ENCODE assay signal across 28 mouse cellular contexts in genomic region chr10:29217451-29217850, GRCm38 (mm10). TPM values are rescaled to one million over a fixed set of nuclear protein-coding genes. Genes with fewer than 3 reads are reported as not detected.
DNase-seq lines count a peak whose midpoint lies in the region; ATAC-seq lines count a peak whose summit lies in the region.
"Had no signal": no experiment of that assay in that cellular context is flagged by ENCODE, and none has a peak within 500 bp of the region (broad histone marks: within the 10 kb centered on the region; RNA-seq: fewer than 3 reads in every experiment).

No protein-coding gene starts in this region.

- no peak overlapping the region for H3K9ac ChIP-seq in hindbrain, embryonic 13.5 days
- H3K9ac ChIP-seq in hindbrain, embryonic 12.5 days, result no peak overlapping the region
- H3K9ac ChIP-seq in neural tube, embryonic 12.5 days, result no peak overlapping the region
- no peak overlapping the region for H3K9ac ChIP-seq in midbrain, embryonic 13.5 days (replicated peaks)
- H3K9ac ChIP-seq: embryonic facial prominence, embryonic 12.5 days; limb, embryonic 13.5 days; liver, embryonic 13.5 days had no signal

- ATAC-seq in hindbrain, embryonic 13.5 days (ENCODE audit: low FRiP score), result peak; percentile 21; the same call in 1 of the 2 replicates
- ATAC-seq in hindbrain, embryonic 12.5 days (ENCODE audit: low FRiP score), result no peak
- 0 out of 2 replicates have a peak, but pooled peaks have one; percentile 29 for ATAC-seq in neural tube, embryonic 12.5 days (ENCODE audit: low FRiP score, low read depth)
- ATAC-seq in midbrain, embryonic 13.5 days, result 0 out of 2 replicates have a peak, but pooled peaks have one; percentile 53
- ATAC-seq: intestine, postnatal 0 days had no signal

- no peak overlapping the region for H3K4me3 ChIP-seq in hindbrain, embryonic 13.5 days
- no peak overlapping the region for H3K4me3 ChIP-seq in hindbrain, embryonic 12.5 days
- H3K4me3 ChIP-seq in neural tube, embryonic 12.5 days, result no peak overlapping the region
- H3K4me3 ChIP-seq in midbrain, embryonic 13.5 days (replicated peaks), result no peak overlapping the region
- H3K4me3 ChIP-seq: embryonic facial prominence, embryonic 12.5 days; erythroblast, embryonic 14.5 days; limb, embryonic 13.5 days; liver, embryonic 13.5 days had no signal

- H3K36me3 ChIP-seq in hindbrain, embryonic 13.5 days, result peaks cover 7% of the 10 kb centered on the region
- H3K36me3 ChIP-seq in hindbrain, embryonic 12.5 days, result peaks cover 8% of the 10 kb centered on the region
- peaks cover 10% of the 10 kb centered on the region for H3K36me3 ChIP-seq in neural tube, embryonic 12.5 days
- H3K36me3 ChIP-seq in midbrain, embryonic 13.5 days, result peaks cover 16% of the 10 kb centered on the region
- H3K36me3 ChIP-seq: embryonic facial prominence, embryonic 12.5 days; limb, embryonic 13.5 days; liver, embryonic 13.5 days had no signal

- no peak overlapping the region for H3K4me2 ChIP-seq in hindbrain, embryonic 13.5 days
- H3K4me2 ChIP-seq in hindbrain, embryonic 12.5 days (replicated peaks), result no peak overlapping the region
- H3K4me2 ChIP-seq in neural tube, embryonic 12.5 days (replicated peaks), result no peak overlapping the region
- H3K4me2 ChIP-seq in midbrain, embryonic 13.5 days (replicated peaks), result no peak overlapping the region
- H3K4me2 ChIP-seq: embryonic facial prominence, embryonic 12.5 days; heart, embryonic 11.5 days; limb, embryonic 13.5 days; liver, embryonic 13.5 days had no signal

- no peak for DNase-seq in neural tube, embryonic 10.5 days (ENCODE audit: extremely low spot score, low spot score)
- no peak for DNase-seq in embryo, embryonic 10 days (ENCODE audit: low spot score)
- no peak for DNase-seq in left cerebral cortex, postnatal 4 days
- DNase-seq: cerebellum, adult 18-20 months; cerebellum, postnatal 14 days; kidney, postnatal 25 days; liver, embryonic 13.5 days; lung, adult 2 months; lung, postnatal 14 days; right cerebral cortex, postnatal 14 days; spleen, adult 18-20 months had no signal

- H3K9me3 ChIP-seq in hindbrain, embryonic 13.5 days, result no peaks in the 10 kb centered on the region
- H3K9me3 ChIP-seq in hindbrain, embryonic 12.5 days (replicated peaks), result no peaks in the 10 kb centered on the region
- H3K9me3 ChIP-seq in neural tube, embryonic 12.5 days, result no peaks in the 10 kb centered on the region
- no peaks in the 10 kb centered on the region for H3K9me3 ChIP-seq in midbrain, embryonic 13.5 days
- H3K9me3 ChIP-seq: embryonic facial prominence, embryonic 12.5 days; limb, embryonic 13.5 days; liver, embryonic 13.5 days had no signal

- H3K4me1 ChIP-seq in hindbrain, embryonic 13.5 days (replicated peaks), result peaks cover 2% of the 10 kb centered on the region
- H3K4me1 ChIP-seq in hindbrain, embryonic 12.5 days, result no peaks in the 10 kb centered on the region
- no peaks in the 10 kb centered on the region for H3K4me1 ChIP-seq in neural tube, embryonic 12.5 days
- H3K4me1 ChIP-seq in midbrain, embryonic 13.5 days (replicated peaks), result peaks cover 19% of the 10 kb centered on the region; the same call in 1 of the 2 replicates
- H3K4me1 ChIP-seq: embryonic facial prominence, embryonic 12.5 days; limb, embryonic 13.5 days; liver, embryonic 13.5 days had no signal

- 62% methylated on average over 2 of the region's 2 CpGs for WGBS in hindbrain, embryonic 13.5 days
- WGBS in hindbrain, embryonic 12.5 days, result 53% methylated on average over 2 of the region's 2 CpGs
- WGBS in neural tube, embryonic 12.5 days, result 69% methylated on average over 2 of the region's 2 CpGs
- 31% methylated on average over 2 of the region's 2 CpGs for WGBS in midbrain, embryonic 13.5 days

- intact Hi-C loops in left cerebral cortex, postnatal 4 days (cut with DNase I), result loop anchor here (10.0 kb wide), 1 partner anchor 133 kb away; no protein-coding TSS in a partner anchor

- H3K27me3 ChIP-seq in hindbrain, embryonic 13.5 days, result no peaks in the 10 kb centered on the region
- H3K27me3 ChIP-seq in hindbrain, embryonic 12.5 days, result no peaks in the 10 kb centered on the region
- no peaks in the 10 kb centered on the region for H3K27me3 ChIP-seq in neural tube, embryonic 12.5 days (replicated peaks)
- no peaks in the 10 kb centered on the region for H3K27me3 ChIP-seq in midbrain, embryonic 13.5 days
- H3K27me3 ChIP-seq: embryonic facial prominence, embryonic 12.5 days; limb, embryonic 13.5 days; liver, embryonic 13.5 days had no signal

- H3K27ac ChIP-seq in hindbrain, embryonic 13.5 days, result no peak overlapping the region
- H3K27ac ChIP-seq in hindbrain, embryonic 12.5 days, result no peak overlapping the region
- no peak overlapping the region for H3K27ac ChIP-seq in neural tube, embryonic 12.5 days
- no peak overlapping the region for H3K27ac ChIP-seq in midbrain, embryonic 13.5 days
- H3K27ac ChIP-seq: embryonic facial prominence, embryonic 12.5 days; limb, embryonic 13.5 days; liver, embryonic 13.5 days had no signal

RNA-seq across cellular contexts. Expression of gene 9330159F19Rik, which starts 6.0 kb away (rescaled TPM):
- polyA plus RNA-seq in hindbrain, embryonic 13.5 days (2015; fragmentation: Nextera tagmentation; extraction: Ambion mirVana), result 25.5 and 26.3 TPM in 2 replicates
- polyA plus RNA-seq in hindbrain, embryonic 12.5 days (2016; fragmentation: Nextera tagmentation; extraction: Ambion mirVana), result 13.5 TPM in 2 replicates
- 12.8 and 13.8 TPM in 2 replicates for polyA plus RNA-seq in neural tube, embryonic 12.5 days (2016; fragmentation: Nextera tagmentation; extraction: Ambion mirVana)
- polyA plus RNA-seq in midbrain, embryonic 13.5 days (2015; fragmentation: Nextera tagmentation; extraction: Ambion mirVana), result 27.6 and 28.3 TPM in 2 replicates
- total RNA-seq in left cerebral cortex, postnatal 4 days (2021), result 100 to 1,000 TPM; 145 to 151 TPM
- total RNA-seq: granulocyte monocyte progenitor cell, adult 5-6 weeks; hematopoietic stem cell, adult 5-6 weeks; megakaryocyte progenitor cell, adult 5-6 weeks; monocyte, adult 5-6 weeks had no signal
- polyA plus RNA-seq: erythroblast, embryonic 14.5 days; heart, postnatal 0 days had no signal

RNA-seq across cellular contexts. Expression of gene Gm49353, which starts 18.7 kb away (rescaled TPM):
- 11.7 and 15.4 TPM in 2 replicates for polyA plus RNA-seq in hindbrain, embryonic 13.5 days (2015; fragmentation: Nextera tagmentation; extraction: Ambion mirVana)
- polyA plus RNA-seq in hindbrain, embryonic 12.5 days (2016; fragmentation: Nextera tagmentation; extraction: Ambion mirVana), result 5.2 and 6.7 TPM in 2 replicates
- polyA plus RNA-seq in neural tube, embryonic 12.5 days (2016; fragmentation: Nextera tagmentation; extraction: Ambion mirVana), result 6.1 and 6.7 TPM in 2 replicates
- 11.5 and 14.3 TPM in 2 replicates for polyA plus RNA-seq in midbrain, embryonic 13.5 days (2015; fragmentation: Nextera tagmentation; extraction: Ambion mirVana)
- total RNA-seq in left cerebral cortex, postnatal 4 days (2021), result 10 to 100 TPM; 42.4 to 54.0 TPM
- total RNA-seq: gastrocnemius, adult 8-10 months; granulocyte monocyte progenitor cell, adult 5-6 weeks; hematopoietic stem cell, adult 5-6 weeks; megakaryocyte progenitor cell, adult 5-6 weeks; monocyte, adult 5-6 weeks had no signal
- polyA plus RNA-seq: erythroblast, embryonic 14.5 days; heart, embryonic 11.5 days; heart, postnatal 0 days; kidney, embryonic 14.5 days; limb, embryonic 13.5 days; liver, embryonic 13.5 days; lung, adult 2 months; testis, adult 2 months had no signal
